Mouse (Mus musculus) CH12.LX (cell line): ENCODE measurements around the gene Srp9. TPM values are rescaled to one million over a fixed set of nuclear protein-coding genes. Genes with fewer than 3 reads are reported as not detected.

Experiments
- DNase-seq: peaks from one replicate; pipeline ENCODE4 v3.0.0-alpha.2; 2013; ENCODE audit errors: extremely low read depth
- H3K27ac ChIP-seq: 2 replicates; pipeline ENCODE4 v1.5.1; 2012; ENCODE audit warnings: low read depth, mild to moderate bottlenecking, control low read depth, moderate library complexity; ENCODE audit not compliant: insufficient read depth
- H3K27me3 ChIP-seq: replicated peaks from 2 replicates; pipeline ENCODE3; 2012; ENCODE audit warnings: inconsistent platforms
- H3K36me3 ChIP-seq, 2 experiments: replicated peaks in 1 of 2; 2 replicates each; pipeline versions ENCODE3 to v1.6.1; 2012; ENCODE audit warnings: inconsistent platforms in 1 of 2, low read length in 1 of 2, mild to moderate bottlenecking in 1 of 2, mixed read lengths in 1 of 2, moderate library complexity in 1 of 2; ENCODE audit not compliant: control insufficient read depth in 1 of 2, insufficient read depth in 1 of 2
- H3K4me1 ChIP-seq, 2 experiments: 2 replicates each; pipeline ENCODE4 v1.6.1; 2012; ENCODE audit warnings: inconsistent platforms in 1 of 2, moderate library complexity in 1 of 2; ENCODE audit not compliant: insufficient read depth in 2 of 2, control insufficient read depth in 1 of 2
- H3K4me2 ChIP-seq: 2 replicates; pipeline ENCODE4 v1.6.1; 2012; ENCODE audit warnings: low read depth, mild to moderate bottlenecking, control low read depth; ENCODE audit not compliant: poor library complexity, insufficient read depth, severe bottlenecking
- H3K4me3 ChIP-seq, 3 experiments: fragments of 150-350 bp in 1 of 3; sonication (generic) in 1 of 3; replicated peaks in 1 of 3; 2 replicates each; pipeline versions ENCODE3 to v1.5.1; 2011 to 2012; ENCODE audit warnings: low read depth in 2 of 3, low read length in 2 of 3, mild to moderate bottlenecking in 2 of 3, moderate library complexity in 2 of 3, control low read depth in 1 of 3, improper control_type of control experiment in 1 of 3, inconsistent platforms in 1 of 3, mixed read lengths in 1 of 3; ENCODE audit not compliant: poor library complexity in 1 of 3
- H3K79me2 ChIP-seq: replicated peaks from 2 replicates; pipeline ENCODE4 v1.6.1; 2012; ENCODE audit warnings: mild to moderate bottlenecking, moderate library complexity; ENCODE audit not compliant: control insufficient read depth, poor library complexity, insufficient read depth, severe bottlenecking; ENCODE audit errors: extremely low read depth
- H3K9ac ChIP-seq: 2 replicates; pipeline ENCODE4 v1.6.1; 2012; ENCODE audit warnings: low read depth, mild to moderate bottlenecking, control low read depth, moderate library complexity; ENCODE audit not compliant: insufficient read depth
- H3K9me3 ChIP-seq: replicated peaks from 2 replicates; pipeline ENCODE3; 2012; ENCODE audit warnings: low read length, inconsistent platforms, mixed read lengths
- BHLHE40 ChIP-seq: IDR thresholded peaks from 2 replicates; pipeline ENCODE4 v1.6.1; 2011; ENCODE audit warnings: mild to moderate bottlenecking, low read depth, low read length, improper control_type of control experiment
- CHD1 ChIP-seq: IDR thresholded peaks from 2 replicates; pipeline ENCODE4 v1.6.1; 2012; ENCODE audit warnings: low read depth, low read length, improper control_type of control experiment, inconsistent platforms
- E2F4 ChIP-seq: IDR thresholded peaks from 2 replicates; pipeline ENCODE4 v1.6.1; 2011; ENCODE audit warnings: low read depth, low read length, improper control_type of control experiment; ENCODE audit not compliant: insufficient replicate concordance
- EP300 ChIP-seq: IDR thresholded peaks from 2 replicates; pipeline ENCODE4 v1.6.1; 2011; ENCODE audit warnings: low read length, improper control_type of control experiment
- ETS1 ChIP-seq: conservative IDR thresholded peaks from 2 replicates; pipeline ENCODE4 v1.6.1; 2012; ENCODE audit warnings: low read depth, mild to moderate bottlenecking, inconsistent platforms, low read length, improper control_type of control experiment, moderate library complexity
- KAT2A ChIP-seq: IDR thresholded peaks from 2 replicates; pipeline ENCODE4 v1.6.1; 2012; ENCODE audit warnings: low read length, improper control_type of control experiment, inconsistent platforms; ENCODE audit not compliant: insufficient replicate concordance
- MAFK ChIP-seq: IDR thresholded peaks from 2 replicates; pipeline ENCODE4 v1.6.1; 2011; ENCODE audit warnings: low read length, improper control_type of control experiment; ENCODE audit not compliant: insufficient replicate concordance
- MAZ ChIP-seq: IDR thresholded peaks from 2 replicates; pipeline ENCODE4 v1.6.1; 2012; ENCODE audit warnings: low read depth, mild to moderate bottlenecking, inconsistent platforms, low read length, improper control_type of control experiment, moderate library complexity
- MEF2A ChIP-seq: IDR thresholded peaks from 2 replicates; pipeline ENCODE4 v1.6.1; 2014; ENCODE audit warnings: low read depth, mild to moderate bottlenecking, inconsistent platforms, low read length, improper control_type of control experiment, borderline replicate concordance
- MXI1 ChIP-seq: IDR thresholded peaks from 2 replicates; pipeline ENCODE4 v1.6.1; 2011; ENCODE audit warnings: mild to moderate bottlenecking, low read depth, low read length, improper control_type of control experiment
- NELFE ChIP-seq: IDR thresholded peaks from 2 replicates; pipeline ENCODE4 v1.6.1; 2011; ENCODE audit warnings: low read depth, low read length, improper control_type of control experiment
- NRF1 ChIP-seq: IDR thresholded peaks from 2 replicates; pipeline ENCODE4 v1.6.1; 2014; ENCODE audit warnings: low read depth, mild to moderate bottlenecking, inconsistent platforms, low read length, improper control_type of control experiment, moderate library complexity
- PAX5 ChIP-seq: IDR thresholded peaks from 2 replicates; pipeline ENCODE4 v1.6.1; 2012; ENCODE audit warnings: low read length, inconsistent platforms, mixed read lengths
- RCOR1 ChIP-seq: conservative IDR thresholded peaks from 2 replicates; pipeline ENCODE4 v1.6.1; 2012; ENCODE audit warnings: low read depth, mild to moderate bottlenecking, inconsistent platforms, low read length, improper control_type of control experiment
- SIN3A ChIP-seq: IDR thresholded peaks from 2 replicates; pipeline ENCODE4 v1.6.1; 2012; ENCODE audit warnings: low read length, improper control_type of control experiment, inconsistent platforms
- USF1 ChIP-seq: IDR thresholded peaks from 2 replicates; pipeline ENCODE4 v1.6.1; 2014; ENCODE audit warnings: low read depth, mild to moderate bottlenecking, inconsistent platforms, low read length, improper control_type of control experiment
- USF2 ChIP-seq: conservative IDR thresholded peaks from 2 replicates; pipeline ENCODE4 v1.6.1; 2011; ENCODE audit warnings: low read depth, low read length, improper control_type of control experiment
- ZC3H11A ChIP-seq: IDR thresholded peaks from 2 replicates; pipeline ENCODE4 v1.6.1; 2012; ENCODE audit warnings: low read depth, mild to moderate bottlenecking, inconsistent platforms, low read length, improper control_type of control experiment
- dilution Hi-C: fragments of 300-500 bp; cut with MboI; formaldehyde crosslinking; loops from 2 replicates; pipeline ENCODE4 v1.14.3; 2020; ENCODE audit warnings: low sequenced_read_pairs; ENCODE audit not compliant: extremely low pct_unique_long_range_greater_than_20kb, extremely low pct_ligation_motif_present
- in situ Hi-C: fragments of 300-500 bp; cut with MboI; formaldehyde crosslinking; loops from 3 replicates; pipeline ENCODE4 v1.14.3; 2019; ENCODE audit warnings: low sequenced_read_pairs, low pct_ligation_motif_present, low pct_unique_long_range_greater_than_20kb, mixed read lengths
- polyA plus RNA-seq: library from polyadenylated mRNA; unstranded; fragments of >175 nt; gene quantifications from 2 replicates; pipeline ENCODE4 v1.2.1, GENCODE M21; 2012; ENCODE audit warnings: low read depth; ENCODE audit not compliant: insufficient read length
- total RNA-seq, 2 experiments: library from RNA; depleted of rRNA; stranded (reverse); fragments of 300-350 nt in 1 of 2; fragments of >200 nt in 1 of 2; gene quantifications; 2 replicates each; pipeline ENCODE4 v1.2.3; 2012 to 2014

The Srp9 gene
- total and polyA plus RNA-seq, 3 experiments, result 135 to 221 (median 138) TPM

DNA sequence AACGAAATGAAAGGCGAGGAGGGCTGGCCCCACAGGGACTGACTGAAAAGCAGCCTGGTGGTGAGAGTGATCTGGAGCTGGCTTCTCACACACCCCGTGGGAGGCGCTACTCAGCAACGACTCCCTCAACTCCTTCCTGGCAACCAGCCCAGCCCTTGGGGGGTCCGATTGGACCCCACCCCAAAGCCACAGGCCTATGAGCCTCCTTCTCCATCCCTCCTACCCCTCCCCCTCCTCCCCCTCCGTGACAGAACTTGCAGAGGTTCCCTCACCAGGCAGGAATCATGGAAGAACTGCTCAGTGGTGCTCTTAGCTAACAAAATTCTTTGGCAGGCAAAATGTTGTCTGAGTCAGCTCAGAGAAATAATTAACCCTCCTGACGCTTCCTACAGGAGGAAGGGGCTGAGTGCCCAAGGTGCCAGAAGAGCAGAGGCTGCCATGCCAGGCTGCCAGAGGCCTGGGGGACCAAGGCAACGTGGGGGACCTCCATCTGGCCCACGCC, 29.2 kb upstream of the Srp9 start:
- no peak for TF ChIP-seq RCOR1
- TF ChIP-seq E2F4, result no peak
- no peak for TF ChIP-seq EP300
- TF ChIP-seq MAZ, result no peak
- no peak for TF ChIP-seq MAFK
- TF ChIP-seq MXI1, result no peak
- TF ChIP-seq KAT2A, result no peak
- no peak for TF ChIP-seq NELFE
- no peak for TF ChIP-seq USF1
- TF ChIP-seq USF2, result no peak
- no peak for TF ChIP-seq MEF2A
- dilution Hi-C loops, result no loop called here
- Histone ChIP-seq H3K27me3 (no peaks in the 10 kb centered on the region), H3K27ac (no peak overlapping the region), H3K9ac (no peak overlapping the region), H3K4me1 (peaks cover 31 to 62% of the 10 kb centered on the region in 2 experiments), H3K9me3 (no peaks in the 10 kb centered on the region), H3K79me2 (no peaks in the 10 kb centered on the region; the same call in 1 of the 2 replicates), H3K36me3 (no peaks in the 10 kb centered on the region), H3K4me3 (no peak overlapping the region), H3K4me2 (no peak overlapping the region)
- in situ Hi-C loops, result no loop called here
- DNase-seq, result no peak

DNA sequence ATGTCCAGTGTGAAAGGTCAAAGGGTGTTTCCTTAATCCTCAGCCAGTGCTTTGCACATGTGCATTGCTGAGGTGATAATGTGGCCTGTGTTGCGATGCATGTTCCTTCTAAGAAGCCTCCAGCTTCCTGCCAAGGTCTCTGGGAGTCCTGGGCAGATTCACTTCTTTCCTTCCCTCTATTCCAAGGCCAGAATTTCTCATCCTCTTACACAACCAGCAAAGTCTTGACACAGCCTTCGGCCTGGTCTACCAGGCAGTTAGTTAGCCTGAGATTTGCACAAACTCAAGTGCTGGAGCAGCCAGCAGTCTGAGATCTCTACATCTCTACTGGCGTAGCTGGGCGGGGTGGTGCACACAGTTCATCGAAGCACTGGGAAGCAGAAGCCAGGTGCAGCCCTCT, 27.8 kb upstream of the Srp9 start:
- Histone ChIP-seq H3K4me3 (no peak overlapping the region), H3K4me1 (peaks cover 27 to 61% of the 10 kb centered on the region in 2 experiments), H3K4me2 (no peak overlapping the region), H3K79me2 (no peaks in the 10 kb centered on the region; the same call in 1 of the 2 replicates), H3K36me3 (no peaks in the 10 kb centered on the region), H3K9ac (no peak overlapping the region), H3K27ac (no peak overlapping the region), H3K27me3 (no peaks in the 10 kb centered on the region), H3K9me3 (no peaks in the 10 kb centered on the region)
- dilution Hi-C loops (no loop called here), in situ Hi-C loops (no loop called here)
- TF ChIP-seq MAZ, result no peak
- TF ChIP-seq BHLHE40, result no peak
- no peak for TF ChIP-seq ETS1
- TF ChIP-seq ZC3H11A, result no peak
- no peak for TF ChIP-seq USF2
- TF ChIP-seq SIN3A, result no peak
- no peak for TF ChIP-seq CHD1
- TF ChIP-seq PAX5, result no peak
- TF ChIP-seq E2F4, result no peak
- TF ChIP-seq NELFE, result no peak
- TF ChIP-seq NRF1, result no peak
- DNase-seq, result no peak
